Mouse (Mus musculus) neural tube, postnatal 0 days (tissue): ENCODE measurements around the gene Xpa. TPM values are rescaled to one million over a fixed set of nuclear protein-coding genes. Genes with fewer than 3 reads are reported as not detected.

ENCODE experiments used
- polyA plus RNA-seq: library from polyadenylated mRNA; unstranded; fragments of >200 nt; fragmentation: Nextera tagmentation; extraction: Ambion mirVana; gene quantifications from 2 replicates; pipeline ENCODE4 v1.2.1, GENCODE M21; 2015

The Xpa gene
- polyA plus RNA-seq, result 30.3 and 30.4 TPM in 2 replicates

GRCm38 (mm10) chr4:46195781-46196487 is at the start of gene Xpa:
Gene Xpa, minus strand, starts transcription at chr4:46196311.

GRCm38 (mm10) chr4:46138287-46139222 is 57.6 kb downstream of the Xpa start, which contains the start of the genes Ncbp1 and Tstd2:
Gene Ncbp1, plus strand, starts transcription at chr4:46138613.
Gene Tstd2, minus strand, starts transcription at chr4:46138694.

Other genes with a start within 250 kb of the Xpa start
- gene Tdrd7, start 231.0 kb downstream of the Xpa start, polyA plus RNA-seq, result 26.5 and 26.8 TPM in 2 replicates
- 2.4 TPM in 2 replicates for gene Tmod1, start 157.4 kb downstream of the Xpa start, polyA plus RNA-seq
- 41.2 and 42.5 TPM in 2 replicates for gene Ncbp1, start 57.7 kb downstream of the Xpa start, polyA plus RNA-seq
- 16.2 and 17.8 TPM in 2 replicates for gene Tstd2, start 57.6 kb downstream of the Xpa start, polyA plus RNA-seq
- gene Foxe1, start 147.3 kb upstream of the Xpa start, polyA plus RNA-seq, result 0.05 TPM in 1 of 2 replicates, not detected in the other
- gene Trmo, start 193.1 kb upstream of the Xpa start, polyA plus RNA-seq, result 6.9 and 7.5 TPM in 2 replicates
- gene Hemgn, start 217.2 kb upstream of the Xpa start, polyA plus RNA-seq, result not detected in 2 replicates